Mouse (Mus musculus): Measurements from ENCODE around the gene Cers6. TPM values are rescaled to one million over a fixed set of nuclear protein-coding genes. Genes with fewer than 3 reads are reported as not detected.

Gene Cers6
- polyA plus RNA-seq, 1 experiment from 2014 or later = 74.4 TPM

- Histone ChIP-seq H3K4me2 (ENCODE audit: low read length) (no peak overlapping the region), H3K4me1 (replicated peaks; ENCODE audit: control insufficient read depth, insufficient read depth, low read length) (0 out of 2 replicates have a peak, but pooled peaks cover 1% of the 10 kb centered on the region)
- 61% methylated on average over 2 of the region's 2 CpGs for WGBS
These were observed 279.0 kb downstream of the Cers6 start for GRCm38 (mm10) chr2:69140215-69140614.

GRCm38 (mm10) chr2:69140816-69141215, 279.6 kb downstream of the Cers6 start:
- WGBS = 77% methylated on average over 4 of the region's 4 CpGs
- Histone ChIP-seq H3K27ac (ENCODE audit: low read length) (no peak overlapping the region), H3K4me3 (replicated peaks; ENCODE audit: low read length) (no peak overlapping the region), H3K9ac (replicated peaks; ENCODE audit: low read depth, low read length) (no peak overlapping the region), H3K4me2 (ENCODE audit: low read length) (no peak overlapping the region), H3K36me3 (ENCODE audit: control insufficient read depth, insufficient read depth) (no peaks in the 10 kb centered on the region), H3K27me3 (replicated peaks; ENCODE audit: control insufficient read depth, insufficient read depth, low read length) (no peaks in the 10 kb centered on the region), H3K9me3 (ENCODE audit: control insufficient read depth, low read length) (no peaks in the 10 kb centered on the region), H3K4me1 (replicated peaks; ENCODE audit: control insufficient read depth, insufficient read depth, low read length) (no peaks in the 10 kb centered on the region)
- no peak for ATAC-seq

More at GRCm38 (mm10) chr2:69140215-69140614, 279.0 kb downstream of the Cers6 start:
- ATAC-seq = no peak
- H3K9me3 ChIP-seq (ENCODE audit: control insufficient read depth, low read length) = no peaks in the 10 kb centered on the region
- H3K27me3 ChIP-seq (replicated peaks; ENCODE audit: control insufficient read depth, insufficient read depth, low read length) = no peaks in the 10 kb centered on the region
- H3K27ac ChIP-seq (ENCODE audit: low read length) = no peak overlapping the region
- no peak overlapping the region for H3K4me3 ChIP-seq (replicated peaks; ENCODE audit: low read length)
- no peaks in the 10 kb centered on the region for H3K36me3 ChIP-seq (ENCODE audit: control insufficient read depth, insufficient read depth)
- H3K9ac ChIP-seq (replicated peaks; ENCODE audit: low read depth, low read length) = no peak overlapping the region

- Histone ChIP-seq H3K36me3 (ENCODE audit: control insufficient read depth, insufficient read depth) (no peaks in the 10 kb centered on the region), H3K27ac (ENCODE audit: low read length) (no peak overlapping the region), H3K27me3 (replicated peaks; ENCODE audit: control insufficient read depth, insufficient read depth, low read length) (no peaks in the 10 kb centered on the region), H3K4me3 (replicated peaks; ENCODE audit: low read length) (no peak overlapping the region), H3K4me1 (replicated peaks; ENCODE audit: control insufficient read depth, insufficient read depth, low read length) (no peaks in the 10 kb centered on the region), H3K4me2 (ENCODE audit: low read length) (no peak overlapping the region), H3K9ac (replicated peaks; ENCODE audit: low read depth, low read length) (no peak overlapping the region), H3K9me3 (ENCODE audit: control insufficient read depth, low read length) (no peaks in the 10 kb centered on the region)
- 74% methylated on average over 3 of the region's 3 CpGs for WGBS
- ATAC-seq = no peak
These were observed 287.4 kb downstream of the Cers6 start for GRCm38 (mm10) chr2:69148691-69149090.

- Histone ChIP-seq H3K36me3 (ENCODE audit: control insufficient read depth, insufficient read depth) (no peaks in the 10 kb centered on the region), H3K27ac (ENCODE audit: low read length) (no peak overlapping the region), H3K27me3 (replicated peaks; ENCODE audit: control insufficient read depth, insufficient read depth, low read length) (no peaks in the 10 kb centered on the region), H3K4me2 (ENCODE audit: low read length) (no peak overlapping the region), H3K4me1 (replicated peaks; ENCODE audit: control insufficient read depth, insufficient read depth, low read length) (no peaks in the 10 kb centered on the region), H3K9me3 (ENCODE audit: control insufficient read depth, low read length) (no peaks in the 10 kb centered on the region), H3K4me3 (replicated peaks; ENCODE audit: low read length) (no peak overlapping the region), H3K9ac (replicated peaks; ENCODE audit: low read depth, low read length) (no peak overlapping the region)
- no peak for ATAC-seq
- WGBS = 91% methylated on average over 10 of the region's 10 CpGs
These were observed 287.9 kb downstream of the Cers6 start for GRCm38 (mm10) chr2:69149154-69149553.

GRCm38 (mm10) chr2:69150841-69151240, 289.6 kb downstream of the Cers6 start:
- Histone ChIP-seq H3K4me1 (replicated peaks; ENCODE audit: control insufficient read depth, insufficient read depth, low read length) (no peaks in the 10 kb centered on the region), H3K27me3 (replicated peaks; ENCODE audit: control insufficient read depth, insufficient read depth, low read length) (no peaks in the 10 kb centered on the region), H3K9ac (replicated peaks; ENCODE audit: low read depth, low read length) (no peak overlapping the region), H3K36me3 (ENCODE audit: control insufficient read depth, insufficient read depth) (no peaks in the 10 kb centered on the region), H3K4me2 (ENCODE audit: low read length) (no peak overlapping the region), H3K27ac (ENCODE audit: low read length) (no peak overlapping the region), H3K9me3 (ENCODE audit: control insufficient read depth, low read length) (no peaks in the 10 kb centered on the region), H3K4me3 (replicated peaks; ENCODE audit: low read length) (no peak overlapping the region)
- 35% methylated on average over 5 of the region's 5 CpGs for WGBS
- ATAC-seq = no peak

GRCm38 (mm10) chr2:69155861-69156260, 294.6 kb downstream of the Cers6 start:
- Histone ChIP-seq H3K4me1 (replicated peaks; ENCODE audit: control insufficient read depth, insufficient read depth, low read length) (no peaks in the 10 kb centered on the region), H3K4me2 (ENCODE audit: low read length) (no peak overlapping the region), H3K4me3 (replicated peaks; ENCODE audit: low read length) (no peak overlapping the region), H3K9ac (replicated peaks; ENCODE audit: low read depth, low read length) (no peak overlapping the region), H3K9me3 (ENCODE audit: control insufficient read depth, low read length) (no peaks in the 10 kb centered on the region), H3K27me3 (replicated peaks; ENCODE audit: control insufficient read depth, insufficient read depth, low read length) (no peaks in the 10 kb centered on the region), H3K27ac (ENCODE audit: low read length) (no peak overlapping the region), H3K36me3 (ENCODE audit: control insufficient read depth, insufficient read depth) (no peaks in the 10 kb centered on the region)
- 78% methylated on average over 3 of the region's 3 CpGs for WGBS
- no peak for ATAC-seq

- no peak for ATAC-seq
- Histone ChIP-seq H3K36me3 (ENCODE audit: control insufficient read depth, insufficient read depth) (no peaks in the 10 kb centered on the region), H3K9ac (replicated peaks; ENCODE audit: low read depth, low read length) (no peak overlapping the region), H3K27me3 (replicated peaks; ENCODE audit: control insufficient read depth, insufficient read depth, low read length) (no peaks in the 10 kb centered on the region), H3K9me3 (ENCODE audit: control insufficient read depth, low read length) (no peaks in the 10 kb centered on the region), H3K4me1 (replicated peaks; ENCODE audit: control insufficient read depth, insufficient read depth, low read length) (no peaks in the 10 kb centered on the region), H3K27ac (ENCODE audit: low read length) (no peak overlapping the region), H3K4me3 (replicated peaks; ENCODE audit: low read length) (no peak overlapping the region), H3K4me2 (ENCODE audit: low read length) (no peak overlapping the region)
- WGBS = 71% methylated on average over 7 of the region's 7 CpGs
These were observed 295.0 kb downstream of the Cers6 start for GRCm38 (mm10) chr2:69156283-69156682.

GRCm38 (mm10) chr2:69158907-69159306, 297.7 kb downstream of the Cers6 start:
- no peaks in the 10 kb centered on the region for H3K36me3 ChIP-seq (ENCODE audit: control insufficient read depth, insufficient read depth)
- 0 out of 2 replicates have a peak, but pooled peaks cover 3% of the 10 kb centered on the region for H3K4me1 ChIP-seq (replicated peaks; ENCODE audit: control insufficient read depth, insufficient read depth, low read length)
- H3K9me3 ChIP-seq (ENCODE audit: control insufficient read depth, low read length) = no peaks in the 10 kb centered on the region
- no peak overlapping the region for H3K9ac ChIP-seq (replicated peaks; ENCODE audit: low read depth, low read length)
- H3K4me2 ChIP-seq (ENCODE audit: low read length) = no peak overlapping the region
- H3K4me3 ChIP-seq (replicated peaks; ENCODE audit: low read length) = no peak overlapping the region
- ATAC-seq = no peak
- no peak overlapping the region for H3K27ac ChIP-seq (ENCODE audit: low read length)
- no peaks in the 10 kb centered on the region for H3K27me3 ChIP-seq (replicated peaks; ENCODE audit: control insufficient read depth, insufficient read depth, low read length)
